Mouse (Mus musculus): ENCODE results near the gene Tmem97. TPM values are rescaled to one million over a fixed set of nuclear protein-coding genes. Genes with fewer than 3 reads are reported as not detected.

Gene Tmem97
- total and polyA plus RNA-seq, 3 experiments = 166 to 215 (median 207) TPM

- TF ChIP-seq JUND (IDR thresholded peaks at IDR 0.05; ENCODE audit: low read depth, low read length) (no peak), UBTF (IDR thresholded peaks at IDR 0.05; ENCODE audit: borderline replicate concordance, insufficient read depth, low read depth, low read length) (no peak), TBP (IDR thresholded peaks at IDR 0.05; ENCODE audit: low read depth, low read length) (no peak), TAL1 (IDR thresholded peaks at IDR 0.05; ENCODE audit: low read length) (peak; percentile 43; the same call in 1 of the 2 replicates), CTCF (IDR thresholded peaks at IDR 0.05 in 2 of 3, conservative IDR thresholded peaks at IDR 0.05 in 1 of 3; ENCODE audit: control insufficient read depth in 1 of 3, insufficient read depth in 1 of 3, low read depth in 2 of 3, low read length in 3 of 3, poor library complexity in 1 of 3, severe bottlenecking in 1 of 3) (no peak), SIN3A (IDR thresholded peaks at IDR 0.05; ENCODE audit: low read length) (peak; percentile 78), E2F4 (IDR thresholded peaks at IDR 0.05; ENCODE audit: borderline replicate concordance, low read depth, low read length) (no peak), ZMIZ1 (IDR thresholded peaks at IDR 0.05; ENCODE audit: low read depth, low read length) (no peak), MAX (IDR thresholded peaks at IDR 0.05; ENCODE audit: low read length) (peak; percentile 51), EP300 (IDR thresholded peaks at IDR 0.05; ENCODE audit: low read depth in 1 of 2, low read length in 2 of 2) (peak; percentile 80 to 87), ELF1 (IDR thresholded peaks at IDR 0.05; ENCODE audit: low read depth, low read length) (no peak), POLR2AphosphoS2 (IDR thresholded peaks at IDR 0.05; ENCODE audit: low read length) (no peak), RCOR1 (IDR thresholded peaks at IDR 0.05; ENCODE audit: low read depth, low read length) (no peak), NELFE (IDR thresholded peaks at IDR 0.05; ENCODE audit: low read depth, low read length) (no peak), GABPA (IDR thresholded peaks at IDR 0.05; ENCODE audit: low read depth, low read length) (no peak), SMC3 (IDR thresholded peaks at IDR 0.05; ENCODE audit: low read depth, low read length) (no peak; the same call in 1 of the 2 replicates), USF2 (IDR thresholded peaks at IDR 0.05; ENCODE audit: borderline replicate concordance in 1 of 2, insufficient read depth in 1 of 2, low read depth in 1 of 2, low read length in 2 of 2) (peak in 1 of 2 experiments; percentile 71; a peak in 2 of 4 replicates), MEF2A (IDR thresholded peaks at IDR 0.05; ENCODE audit: extremely low read depth, insufficient replicate concordance, low read depth, low read length, poor library complexity, severe bottlenecking) (no peak), BHLHE40 (IDR thresholded peaks at IDR 0.05; ENCODE audit: borderline replicate concordance, low read depth, low read length) (0 out of 2 replicates have a peak, but pooled peaks have one; percentile 48), ZNF384 (IDR thresholded peaks at IDR 0.05; ENCODE audit: low read depth, low read length) (no peak), POLR2AphosphoS5 (IDR thresholded peaks at IDR 0.05; ENCODE audit: borderline replicate concordance, low read depth, low read length) (no peak), KAT2A (conservative IDR thresholded peaks at IDR 0.05; ENCODE audit: low read depth, low read length) (no peak), MAFK (IDR thresholded peaks at IDR 0.05; ENCODE audit: borderline replicate concordance, low read depth, low read length) (no peak), GATA1 (IDR thresholded peaks at IDR 0.05; ENCODE audit: low read depth, low read length) (peak; percentile 81), MAZ (IDR thresholded peaks at IDR 0.05; ENCODE audit: low read depth, low read length) (no peak), MYB (IDR thresholded peaks at IDR 0.05; ENCODE audit: low read depth, low read length) (peak; percentile 96), TCF12 (IDR thresholded peaks at IDR 0.05; ENCODE audit: low read depth, low read length) (peak; percentile 72), USF1 (IDR thresholded peaks at IDR 0.05; ENCODE audit: low read depth, low read length) (peak; percentile 94), ETS1 (IDR thresholded peaks at IDR 0.05; ENCODE audit: low read depth, low read length) (peak; percentile 88), MXI1 (IDR thresholded peaks at IDR 0.05; ENCODE audit: low read depth, low read length) (peak; percentile 43; the same call in 1 of the 2 replicates)
- Histone ChIP-seq H3K9ac (ENCODE audit: control insufficient read depth, low read depth, low read length, poor library complexity, severe bottlenecking) (peak overlapping the region; percentile 20; the same call in 1 of the 2 replicates), H3K27ac (ENCODE audit: control insufficient read depth, low read depth, low read length) (peak overlapping the region; percentile 70), H3K9me3 (replicated peaks; ENCODE audit: insufficient read depth, low read length) (no peaks in the 10 kb centered on the region), H3K27me3 (ENCODE audit: control insufficient read depth in 1 of 2, insufficient read depth in 2 of 2, low read length in 2 of 2) (no peaks in the 10 kb centered on the region), H3K4me3 (ENCODE audit: control insufficient read depth in 1 of 2, insufficient read depth in 1 of 2, low read depth in 2 of 2, low read length in 2 of 2) (no peak overlapping the region), H3K79me2 (ENCODE audit: control insufficient read depth, insufficient read depth, low read length, poor library complexity) (no peaks in the 10 kb centered on the region), H3K36me3 (ENCODE audit: control insufficient read depth in 1 of 2, insufficient read depth in 2 of 2, low read length in 2 of 2) (peaks cover 0 to 25% of the 10 kb centered on the region in 2 experiments; a peak in 3 of 4 replicates), H3K4me1 (ENCODE audit: control insufficient read depth in 1 of 2, insufficient read depth in 2 of 2, low read length in 2 of 2) (peaks cover 18 to 20% of the 10 kb centered on the region in 2 experiments)
- DNase-seq (ENCODE audit: low read depth, low spot score) = peak; percentile 85
These were observed 16.2 kb upstream of the Tmem97 start for GRCm38 (mm10) chr11:78566775-78567174.

All from MEL (cell line).